Mouse (Mus musculus): ENCODE results near the gene Sec14l2. TPM values are rescaled to one million over a fixed set of nuclear protein-coding genes. Genes with fewer than 3 reads are reported as not detected.

Sec14l2 gene
- polyA plus RNA-seq, 2 experiments = 1.7 to 5.1 TPM

GRCm38 (mm10) chr11:4105444-4105843 lies 17.8 kb downstream of the Sec14l2 start:
- H3K9ac ChIP-seq (ENCODE audit: low read depth, low read length, severe bottlenecking) = no peak overlapping the region
- no peak overlapping the region for H3K4me3 ChIP-seq (replicated peaks; ENCODE audit: low read length)
- ATAC-seq (ENCODE audit: low FRiP score, low read depth) (no peak), DNase-seq (ENCODE audit: low spot score) (no peak)
- peaks cover 20% of the 10 kb centered on the region for H3K36me3 ChIP-seq (ENCODE audit: control insufficient read depth, insufficient read depth, low read length)
- no peaks in the 10 kb centered on the region for H3K9me3 ChIP-seq (ENCODE audit: control insufficient read depth, low read length)
- H3K27me3 ChIP-seq (ENCODE audit: control insufficient read depth, insufficient read depth, low read length) = no peaks in the 10 kb centered on the region
- no peak overlapping the region for H3K27ac ChIP-seq (replicated peaks; ENCODE audit: low read depth, low read length)
- no peak for TF ChIP-seq POLR2A (IDR thresholded peaks at IDR 0.05; ENCODE audit: borderline replicate concordance, extremely low read depth, insufficient read depth, insufficient read length)
- no peaks in the 10 kb centered on the region for H3K4me1 ChIP-seq (ENCODE audit: control insufficient read depth, insufficient read depth, low read length)
- WGBS = 26% methylated on average over 6 of the region's 6 CpGs
- H3K4me2 ChIP-seq (replicated peaks; ENCODE audit: low read depth, low read length, severe bottlenecking) = no peak overlapping the region

- DNase-seq (ENCODE audit: low spot score) = no peak
- no peak overlapping the region for H3K4me3 ChIP-seq (replicated peaks; ENCODE audit: low read length)
- TF ChIP-seq POLR2A (IDR thresholded peaks at IDR 0.05; ENCODE audit: borderline replicate concordance, extremely low read depth, insufficient read depth, insufficient read length) = no peak
- WGBS = 81% methylated on average over 5 of the region's 5 CpGs
- no peak overlapping the region for H3K27ac ChIP-seq (replicated peaks; ENCODE audit: low read depth, low read length)
- no peaks in the 10 kb centered on the region for H3K27me3 ChIP-seq (ENCODE audit: control insufficient read depth, insufficient read depth, low read length)
- no peaks in the 10 kb centered on the region for H3K9me3 ChIP-seq (ENCODE audit: control insufficient read depth, low read length)
- H3K9ac ChIP-seq (ENCODE audit: low read depth, low read length, severe bottlenecking) = no peak overlapping the region
- H3K4me1 ChIP-seq (ENCODE audit: control insufficient read depth, insufficient read depth, low read length) = no peaks in the 10 kb centered on the region
- H3K4me2 ChIP-seq (replicated peaks; ENCODE audit: low read depth, low read length, severe bottlenecking) = no peak overlapping the region
- no peak for ATAC-seq (ENCODE audit: low FRiP score, low read depth)
- H3K36me3 ChIP-seq (ENCODE audit: control insufficient read depth, insufficient read depth, low read length) = peaks cover 19% of the 10 kb centered on the region
These were observed 18.2 kb downstream of the Sec14l2 start for GRCm38 (mm10) chr11:4104989-4105388.

DNA sequence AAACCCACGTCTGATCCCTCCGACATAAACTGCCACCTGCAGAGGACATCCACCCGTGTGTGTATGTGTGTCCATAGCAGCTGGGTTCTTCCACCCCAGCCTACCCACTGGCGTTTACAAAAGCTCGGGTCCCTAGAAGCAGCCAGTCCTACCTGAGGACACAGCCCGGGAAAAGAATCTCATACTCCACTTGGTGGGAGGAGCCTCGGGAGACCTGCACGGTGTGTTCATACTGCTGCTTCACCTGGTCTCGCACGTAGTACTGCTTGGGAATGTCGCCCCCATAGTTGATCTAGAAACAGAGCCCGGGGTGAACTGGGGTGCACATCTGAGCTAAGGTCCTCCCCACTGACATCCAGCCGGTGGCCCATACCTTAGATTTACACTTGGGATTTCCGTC lies 19.7 kb downstream of the Sec14l2 start:
- TF ChIP-seq POLR2A (IDR thresholded peaks at IDR 0.05; ENCODE audit: borderline replicate concordance, extremely low read depth, insufficient read depth, insufficient read length) = no peak
- 82% methylated on average over 14 of the region's 14 CpGs for WGBS
- ATAC-seq (ENCODE audit: low FRiP score, low read depth) (no peak), DNase-seq (ENCODE audit: low spot score) (no peak)
- Histone ChIP-seq H3K9ac (ENCODE audit: low read depth, low read length, severe bottlenecking) (no peak overlapping the region), H3K4me3 (replicated peaks; ENCODE audit: low read length) (no peak overlapping the region), H3K36me3 (ENCODE audit: control insufficient read depth, insufficient read depth, low read length) (peaks cover 11% of the 10 kb centered on the region; the same call in 1 of the 2 replicates), H3K4me1 (ENCODE audit: control insufficient read depth, insufficient read depth, low read length) (no peaks in the 10 kb centered on the region), H3K27ac (replicated peaks; ENCODE audit: low read depth, low read length) (no peak overlapping the region), H3K9me3 (ENCODE audit: control insufficient read depth, low read length) (no peaks in the 10 kb centered on the region), H3K27me3 (ENCODE audit: control insufficient read depth, insufficient read depth, low read length) (no peaks in the 10 kb centered on the region), H3K4me2 (replicated peaks; ENCODE audit: low read depth, low read length, severe bottlenecking) (no peak overlapping the region)

DNA sequence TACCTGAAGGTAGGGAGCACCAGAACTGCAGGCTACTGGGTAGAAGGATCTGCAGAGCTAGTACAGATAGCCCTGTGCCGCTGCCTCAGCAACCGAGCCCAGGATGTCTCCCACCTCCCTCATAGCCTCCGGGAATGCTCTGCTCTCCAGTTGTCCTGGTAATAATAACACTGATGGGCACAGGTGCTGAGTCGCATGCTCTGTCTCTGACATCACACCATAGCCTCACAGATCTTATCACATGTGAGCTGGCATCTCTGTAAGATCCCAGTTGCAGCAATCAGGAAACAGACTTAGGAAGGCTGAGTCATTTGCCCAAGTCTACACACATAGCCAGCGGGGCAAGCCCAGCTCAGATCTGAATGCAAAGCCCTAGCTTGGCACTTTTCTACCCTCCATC lies 21.4 kb downstream of the Sec14l2 start:
- no peak overlapping the region for H3K9ac ChIP-seq (ENCODE audit: low read depth, low read length, severe bottlenecking)
- WGBS = 87% methylated on average over 5 of the region's 5 CpGs
- no peak for DNase-seq (ENCODE audit: low spot score)

GRCm38 (mm10) chr11:4099447-4099846 lies 23.8 kb downstream of the Sec14l2 start:
- Histone ChIP-seq H3K27ac (replicated peaks; ENCODE audit: low read depth, low read length) (no peak overlapping the region), H3K4me2 (replicated peaks; ENCODE audit: low read depth, low read length, severe bottlenecking) (no peak overlapping the region), H3K4me1 (ENCODE audit: control insufficient read depth, insufficient read depth, low read length) (peaks cover 13% of the 10 kb centered on the region), H3K9me3 (ENCODE audit: control insufficient read depth, low read length) (no peaks in the 10 kb centered on the region), H3K4me3 (replicated peaks; ENCODE audit: low read length) (no peak overlapping the region), H3K36me3 (ENCODE audit: control insufficient read depth, insufficient read depth, low read length) (0 out of 2 replicates have a peak, but pooled peaks cover 3% of the 10 kb centered on the region), H3K9ac (ENCODE audit: low read depth, low read length, severe bottlenecking) (no peak overlapping the region), H3K27me3 (ENCODE audit: control insufficient read depth, insufficient read depth, low read length) (no peaks in the 10 kb centered on the region)
- TF ChIP-seq POLR2A (IDR thresholded peaks at IDR 0.05; ENCODE audit: borderline replicate concordance, extremely low read depth, insufficient read depth, insufficient read length) = no peak
- no peak for DNase-seq (ENCODE audit: low spot score)
- 54% methylated on average over 3 of the region's 3 CpGs for WGBS
- ATAC-seq (ENCODE audit: low FRiP score, low read depth) = no peak

More for the DNA sequence above, 21.4 kb downstream of the Sec14l2 start:
- H3K9me3 ChIP-seq (ENCODE audit: control insufficient read depth, low read length) = no peaks in the 10 kb centered on the region
- no peak overlapping the region for H3K4me3 ChIP-seq (replicated peaks; ENCODE audit: low read length)
- no peak overlapping the region for H3K4me2 ChIP-seq (replicated peaks; ENCODE audit: low read depth, low read length, severe bottlenecking)
- ATAC-seq (ENCODE audit: low FRiP score, low read depth) = no peak
- H3K4me1 ChIP-seq (ENCODE audit: control insufficient read depth, insufficient read depth, low read length) = peaks cover 5% of the 10 kb centered on the region
- no peaks in the 10 kb centered on the region for H3K27me3 ChIP-seq (ENCODE audit: control insufficient read depth, insufficient read depth, low read length)
- H3K27ac ChIP-seq (replicated peaks; ENCODE audit: low read depth, low read length) = no peak overlapping the region
- 0 out of 2 replicates have a peak, but pooled peaks cover 3% of the 10 kb centered on the region for H3K36me3 ChIP-seq (ENCODE audit: control insufficient read depth, insufficient read depth, low read length)
- TF ChIP-seq POLR2A (IDR thresholded peaks at IDR 0.05; ENCODE audit: borderline replicate concordance, extremely low read depth, insufficient read depth, insufficient read length) = no peak

- no peak overlapping the region for H3K9ac ChIP-seq (ENCODE audit: low read depth, low read length, severe bottlenecking)
- H3K27me3 ChIP-seq (ENCODE audit: control insufficient read depth, insufficient read depth, low read length) = no peaks in the 10 kb centered on the region
- H3K4me1 ChIP-seq (ENCODE audit: control insufficient read depth, insufficient read depth, low read length) = peaks cover 16% of the 10 kb centered on the region
- TF ChIP-seq POLR2A (IDR thresholded peaks at IDR 0.05; ENCODE audit: borderline replicate concordance, extremely low read depth, insufficient read depth, insufficient read length) = no peak
- 0 out of 2 replicates have a peak, but pooled peaks cover 3% of the 10 kb centered on the region for H3K36me3 ChIP-seq (ENCODE audit: control insufficient read depth, insufficient read depth, low read length)
- H3K27ac ChIP-seq (replicated peaks; ENCODE audit: low read depth, low read length) = no peak overlapping the region
- 69% methylated on average over 7 of the region's 7 CpGs for WGBS
- no peak overlapping the region for H3K4me2 ChIP-seq (replicated peaks; ENCODE audit: low read depth, low read length, severe bottlenecking)
- no peak for ATAC-seq (ENCODE audit: low FRiP score, low read depth)
- no peak overlapping the region for H3K4me3 ChIP-seq (replicated peaks; ENCODE audit: low read length)
- DNase-seq (ENCODE audit: low spot score) = no peak
- H3K9me3 ChIP-seq (ENCODE audit: control insufficient read depth, low read length) = no peaks in the 10 kb centered on the region
These were observed 24.4 kb downstream of the Sec14l2 start for GRCm38 (mm10) chr11:4098816-4099215.

Data from limb, embryonic 14.5 days (tissue).